Mouse (Mus musculus) left cerebral cortex, postnatal 25 days (tissue): ENCODE results near the gene Hprt. TPM values are rescaled to one million over a fixed set of nuclear protein-coding genes. Genes with fewer than 3 reads are reported as not detected.

Source experiments
- microRNA-seq, 2 experiments: library from miRNA; unstranded; fragments of <30 nt; microRNA quantifications; one replicate each; pipeline ENCODE4 v1.2.0; 2022
- total RNA-seq, 2 experiments: library from RNA; stranded (reverse); gene quantifications; 2 replicates each; pipeline ENCODE4 v1.2.3; 2021

Hprt gene
- total RNA-seq, 2 experiments from 2014 or later = 136 to 172 TPM

Small RNA genes lying within 50 kb of the gene (microRNA-seq; reads per million reads assigned to microRNA genes)
- gene Mir322 = 1,014 to 1,222 reads per million in 2 experiments
- 466 to 504 reads per million in 2 experiments for gene Mir351
- gene Mir450-1 = 0 to 0.50 reads per million in 2 experiments
- 0.99 to 1.3 reads per million in 2 experiments for gene Mir450-2
- gene Mir450b = 2.7 to 6.9 reads per million in 2 experiments
- gene Mir503 = 24.9 to 43.1 reads per million in 2 experiments
- 66.6 to 77.6 reads per million in 2 experiments for gene Mir542

Other genes with a start within 250 kb of the Hprt start
- gene Ccdc160, start 196.9 kb upstream of the Hprt start, total RNA-seq = 1 to 10 TPM; 2.5 to 3.4 TPM
- gene Phf6, start 75.9 kb upstream of the Hprt start, total RNA-seq = 10 to 100 TPM; 17.2 to 17.4 TPM